Mouse (Mus musculus): Measurements from ENCODE around the gene Nrxn3.
A peak's percentile ranks its signal among the peaks of the same experiment; 100 is the strongest.

The Nrxn3 gene

DNA sequence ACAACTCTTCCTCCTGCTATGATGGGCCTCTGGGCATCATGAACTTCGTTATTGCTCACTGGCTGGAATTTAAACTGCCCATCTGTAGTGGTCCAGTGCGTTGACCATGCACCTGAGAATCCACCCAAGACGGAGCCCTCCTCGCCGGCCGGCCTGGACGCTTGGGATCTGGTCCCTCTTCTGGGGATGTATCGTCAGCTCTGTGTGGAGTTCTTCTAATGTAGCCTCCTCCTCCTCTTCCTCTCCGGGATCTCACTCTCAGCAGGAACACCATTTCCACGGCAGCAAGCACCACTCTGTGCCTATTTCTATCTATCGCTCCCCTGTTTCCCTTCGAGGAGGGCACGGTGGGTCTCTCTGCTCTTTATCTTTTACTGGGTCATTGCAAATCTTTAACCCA, 1090.6 kb downstream of the Nrxn3 start:
- DNase-seq (ENCODE audit: low spot score in 2 of 2), result peak in 1 of 2 experiments; percentile 28

DNA sequence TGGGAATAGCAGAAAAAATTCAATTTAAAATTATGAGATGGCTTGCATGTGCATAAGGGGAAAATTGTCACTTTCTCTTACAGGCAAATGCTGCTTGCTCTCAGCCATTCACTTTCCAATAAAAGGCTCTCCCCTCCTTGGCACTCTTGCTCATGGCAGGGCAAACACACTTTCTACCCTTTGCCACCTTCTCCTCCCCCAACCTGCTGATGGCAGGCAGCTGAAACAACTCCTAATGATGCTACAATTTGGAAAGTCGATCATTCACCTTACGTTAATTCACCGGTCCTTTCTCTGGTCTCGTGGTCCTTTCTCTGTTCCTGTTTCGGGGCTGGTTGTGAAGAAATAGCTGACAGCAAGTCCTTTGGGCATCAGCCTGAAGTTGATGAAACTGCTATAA, 1091.0 kb downstream of the Nrxn3 start:
- DNase-seq (ENCODE audit: low spot score in 2 of 2), result no peak

DNA sequence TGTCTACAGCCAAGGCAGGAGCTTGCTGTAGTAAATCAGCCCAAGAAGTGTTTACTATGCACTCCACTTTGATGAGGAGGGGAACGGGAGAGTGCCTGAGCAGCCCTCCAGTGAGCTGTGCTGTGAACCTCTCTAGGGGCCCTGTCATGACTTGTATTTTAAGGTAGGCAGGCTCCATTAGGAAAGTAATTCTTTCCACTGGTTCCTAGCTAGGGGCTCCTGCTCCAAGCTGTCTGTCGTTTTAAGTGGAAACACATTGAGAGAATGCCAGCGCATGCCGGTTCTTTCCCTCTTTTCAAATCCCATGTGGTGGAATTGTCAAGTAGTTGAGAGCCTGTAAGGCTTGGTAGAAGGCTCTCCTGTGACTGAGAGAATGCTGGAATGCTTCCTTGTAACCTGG, 1091.9 kb downstream of the Nrxn3 start:
- no peak for DNase-seq (ENCODE audit: low spot score in 2 of 2)

DNA sequence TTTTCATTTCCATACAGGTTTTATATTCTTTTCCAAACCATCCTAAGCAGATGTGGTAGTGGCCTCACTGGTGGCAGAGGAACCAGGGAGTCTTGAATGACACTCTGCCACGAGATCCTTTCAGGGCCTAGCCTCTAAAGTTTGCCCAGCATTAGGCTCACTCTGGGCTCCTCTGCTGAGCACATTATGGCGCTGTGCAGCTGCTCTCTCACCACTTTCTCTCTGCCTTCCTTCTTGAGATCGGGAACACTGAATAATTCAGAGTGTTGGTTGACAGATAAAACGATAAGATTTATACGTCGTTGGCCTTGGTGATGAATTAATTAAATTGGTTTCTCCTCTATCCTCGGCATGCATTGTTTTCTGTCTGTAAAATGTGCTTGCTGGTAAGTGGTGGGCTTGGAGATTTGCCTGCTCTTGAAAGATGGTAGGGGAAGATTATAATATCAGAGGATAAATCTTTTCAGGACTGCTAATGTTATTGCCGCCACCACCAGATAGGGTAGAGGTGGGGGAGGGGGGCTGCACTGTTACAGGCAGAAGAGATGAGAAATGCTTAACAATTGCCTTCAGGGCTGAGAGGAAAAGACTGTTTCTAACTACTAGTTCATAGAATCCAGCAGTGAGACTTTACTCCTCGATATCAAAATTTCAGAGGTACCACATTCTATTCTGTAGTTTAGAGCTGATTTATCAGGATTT, 1094.5 kb downstream of the Nrxn3 start:
- no peak for DNase-seq (ENCODE audit: low spot score in 2 of 2)

GRCm38 (mm10) chr12:89818200-89818599, 1095.5 kb downstream of the Nrxn3 start:
- DNase-seq (ENCODE audit: low spot score in 2 of 2), result no peak

DNA sequence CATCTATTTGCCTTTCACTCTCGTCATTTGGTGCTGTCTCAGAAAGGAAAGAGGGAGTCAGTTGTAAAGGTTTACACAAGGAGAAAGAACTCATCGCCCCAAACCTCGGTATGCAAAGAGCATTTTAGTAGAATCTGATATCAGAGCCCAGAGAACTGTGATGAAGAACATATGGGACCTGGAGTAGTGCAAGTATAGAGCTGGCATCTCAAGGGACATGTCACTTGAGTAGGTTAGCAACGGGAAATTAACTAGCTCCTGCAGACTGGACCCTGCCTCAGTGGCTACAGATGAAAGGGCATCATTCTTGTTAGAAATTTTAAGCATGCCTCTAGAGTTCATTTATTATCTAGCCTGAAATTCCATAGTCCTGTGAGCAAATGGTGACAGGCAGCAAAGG, 1099.5 kb downstream of the Nrxn3 start:
- no peak for DNase-seq (ENCODE audit: low spot score in 2 of 2)

- DNase-seq (ENCODE audit: low spot score in 2 of 2), result no peak
Measured at GRCm38 (mm10) chr12:89829927-89830326, 1107.3 kb downstream of the Nrxn3 start.

- DNase-seq (ENCODE audit: low spot score in 2 of 2), result no peak
Measured at GRCm38 (mm10) chr12:89830350-89830749, 1107.7 kb downstream of the Nrxn3 start.

DNA sequence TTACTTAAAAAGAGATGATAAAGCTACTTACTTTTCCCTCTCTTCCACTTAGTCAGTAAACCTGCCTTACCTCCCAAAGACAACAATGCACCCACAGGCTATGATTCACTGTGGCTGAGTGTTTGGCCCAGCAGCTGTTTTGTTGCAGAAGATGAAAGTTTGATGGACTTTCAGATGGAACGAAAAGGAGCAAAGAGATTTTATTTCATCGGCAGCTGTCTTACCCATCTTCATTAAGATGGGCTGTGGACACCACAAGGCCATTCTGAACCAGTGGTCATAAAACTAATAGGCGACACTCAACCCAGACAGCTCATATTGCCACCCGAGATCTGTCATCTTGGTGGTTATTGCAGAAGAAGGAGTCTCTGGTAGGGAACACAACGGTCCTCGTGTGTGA, 1108.6 kb downstream of the Nrxn3 start:
- DNase-seq (ENCODE audit: low spot score in 2 of 2), result no peak

GRCm38 (mm10) chr12:89836271-89836670, 1113.6 kb downstream of the Nrxn3 start:
- no peak for DNase-seq (ENCODE audit: low spot score in 2 of 2)

DNA sequence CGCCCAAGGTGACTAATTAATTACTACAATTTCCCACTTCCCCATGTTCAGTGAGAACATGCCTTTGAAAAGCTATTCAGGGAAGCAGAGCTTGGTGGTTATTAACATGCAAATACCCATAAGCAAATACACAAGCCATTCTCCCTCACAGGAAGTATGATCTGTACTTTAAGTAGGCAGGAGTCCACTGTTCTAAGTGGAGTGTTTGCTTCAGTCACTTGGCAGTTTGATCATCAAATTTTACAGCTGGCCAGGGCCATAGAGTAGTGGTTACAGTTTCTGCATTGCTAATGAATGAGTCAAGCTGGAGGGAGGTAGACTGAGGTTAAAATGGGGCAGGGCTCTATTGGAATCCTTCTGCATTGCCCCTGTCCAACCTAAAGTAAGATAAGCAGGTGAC, 1120.2 kb downstream of the Nrxn3 start:
- no peak for DNase-seq (ENCODE audit: low spot score in 2 of 2)

DNA sequence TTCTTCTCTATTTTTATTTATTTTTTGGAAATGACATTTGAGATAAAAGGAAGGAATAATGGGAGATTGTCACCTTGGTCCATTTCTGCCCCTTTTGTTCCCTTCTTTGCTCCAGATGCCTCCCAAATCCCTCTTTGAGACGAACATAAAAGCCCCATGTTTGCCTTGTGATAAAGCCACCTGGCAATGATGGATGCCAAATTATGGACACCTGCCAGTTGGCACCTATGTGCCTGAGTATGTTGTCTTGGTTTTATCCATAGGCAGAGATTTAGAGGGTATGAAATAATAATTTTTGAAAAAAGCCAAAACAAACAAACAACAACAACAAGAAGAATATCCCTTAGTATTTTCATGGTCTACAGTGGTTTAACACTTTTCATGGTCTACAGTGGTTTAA, 1125.4 kb downstream of the Nrxn3 start:
- no peak for DNase-seq (ENCODE audit: low spot score in 2 of 2)

GRCm38 (mm10) chr12:89854355-89854754, 1131.7 kb downstream of the Nrxn3 start:
- no peak for DNase-seq (ENCODE audit: low spot score in 2 of 2)

GRCm38 (mm10) chr12:89867124-89867523, 1144.4 kb downstream of the Nrxn3 start:
- no peak for DNase-seq (ENCODE audit: low spot score in 2 of 2)

GRCm38 (mm10) chr12:89882617-89883370, 1160.1 kb downstream of the Nrxn3 start:
- no peak for DNase-seq (ENCODE audit: low spot score in 2 of 2)

GRCm38 (mm10) chr12:89884576-89884975, 1161.9 kb downstream of the Nrxn3 start:
- DNase-seq (ENCODE audit: low spot score in 2 of 2), result no peak

DNA sequence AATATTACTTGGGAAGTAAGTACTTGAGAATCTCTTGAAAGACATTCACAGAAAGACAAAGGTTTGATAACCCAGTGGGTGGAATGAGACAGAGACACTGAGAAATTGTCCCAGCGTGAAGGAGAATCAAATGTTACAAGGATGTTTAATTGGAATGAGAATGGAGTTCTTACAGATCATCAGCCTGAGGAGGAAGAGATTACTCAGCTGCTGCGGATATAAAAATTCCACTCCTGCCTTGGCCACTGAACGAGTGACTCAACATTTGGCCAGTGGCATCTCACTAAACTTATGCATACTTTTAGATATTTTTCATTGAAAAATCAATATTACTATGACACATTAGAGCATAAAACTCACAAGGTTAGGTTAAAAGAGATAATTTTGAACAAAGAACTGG, 1166.0 kb downstream of the Nrxn3 start:
- DNase-seq (ENCODE audit: low spot score in 2 of 2), result no peak

DNA sequence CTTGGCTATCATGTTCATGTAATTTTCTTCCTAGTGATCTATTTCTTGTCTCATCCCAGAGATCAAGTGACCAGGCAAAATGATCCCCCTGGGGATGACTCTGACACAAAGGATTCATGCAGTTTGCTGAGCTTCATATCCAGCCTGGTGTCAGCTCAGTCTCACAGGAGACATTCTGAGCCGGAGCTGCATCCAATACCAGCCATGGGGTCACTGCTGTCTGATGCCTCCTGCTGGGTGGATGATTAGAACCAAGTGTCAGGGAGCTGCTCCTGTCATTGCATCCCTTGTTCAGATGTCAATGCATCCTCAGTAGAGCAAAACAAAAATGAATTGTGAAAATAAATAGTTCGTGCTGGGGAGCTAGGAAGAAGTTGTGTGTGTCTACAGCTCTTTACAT, 1174.2 kb downstream of the Nrxn3 start:
- DNase-seq (ENCODE audit: low spot score in 2 of 2), result no peak

GRCm38 (mm10) chr12:89909578-89909977, 1186.9 kb downstream of the Nrxn3 start:
- no peak for DNase-seq (ENCODE audit: low spot score in 2 of 2)

DNA sequence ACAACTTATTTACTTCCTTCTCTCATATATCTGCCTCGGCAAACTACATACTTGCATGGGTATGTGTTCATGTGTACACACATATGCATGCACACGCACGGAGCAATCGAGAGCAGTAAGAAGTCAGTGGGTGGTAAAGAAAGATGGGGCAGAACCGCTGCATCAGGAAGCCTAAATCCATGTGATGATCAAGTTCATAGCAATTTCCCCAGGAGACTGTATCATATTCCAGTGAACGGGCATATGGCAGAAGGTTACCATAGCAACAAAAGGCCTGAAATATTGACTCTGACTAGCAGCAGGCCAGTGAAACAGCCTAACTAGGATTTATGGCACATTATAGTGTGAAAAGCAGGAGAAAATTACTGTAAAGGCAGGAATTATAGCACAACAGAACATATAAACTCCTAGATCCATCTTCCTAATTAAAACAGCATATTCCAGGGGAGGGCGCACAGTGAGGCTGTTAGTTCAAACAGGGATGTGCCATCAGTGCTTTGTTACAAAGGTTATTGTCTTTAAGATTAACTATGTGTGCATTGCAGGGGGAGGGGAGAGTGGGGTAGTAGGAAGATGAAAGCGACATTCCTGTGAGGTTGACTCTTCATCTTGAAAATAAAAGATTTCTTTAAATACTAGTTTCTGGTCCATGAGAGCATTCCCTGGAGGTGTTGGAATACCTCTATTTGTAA, 1195.6 kb downstream of the Nrxn3 start:
- no peak for DNase-seq (ENCODE audit: low spot score in 2 of 2)

DNA sequence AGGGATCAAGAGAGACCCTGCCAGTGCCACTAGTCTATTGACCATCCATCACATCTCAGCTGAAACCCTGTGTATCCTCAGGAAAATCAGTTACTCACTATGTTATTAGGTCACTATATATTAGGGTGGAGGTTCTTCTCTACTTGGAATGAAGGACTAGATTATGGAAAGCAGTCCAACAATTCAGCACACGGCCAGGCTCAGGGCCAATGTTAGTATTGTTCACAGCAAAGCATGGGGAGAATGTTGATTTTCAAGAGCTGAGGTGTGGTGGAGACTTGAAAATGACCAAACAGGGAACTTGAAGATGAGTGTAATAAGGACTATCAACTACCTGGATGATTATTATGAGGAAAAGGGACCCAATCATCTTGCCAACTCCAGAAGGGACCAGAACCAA, 1209.7 kb downstream of the Nrxn3 start:
- no peak for DNase-seq (ENCODE audit: low spot score in 2 of 2)

DNA sequence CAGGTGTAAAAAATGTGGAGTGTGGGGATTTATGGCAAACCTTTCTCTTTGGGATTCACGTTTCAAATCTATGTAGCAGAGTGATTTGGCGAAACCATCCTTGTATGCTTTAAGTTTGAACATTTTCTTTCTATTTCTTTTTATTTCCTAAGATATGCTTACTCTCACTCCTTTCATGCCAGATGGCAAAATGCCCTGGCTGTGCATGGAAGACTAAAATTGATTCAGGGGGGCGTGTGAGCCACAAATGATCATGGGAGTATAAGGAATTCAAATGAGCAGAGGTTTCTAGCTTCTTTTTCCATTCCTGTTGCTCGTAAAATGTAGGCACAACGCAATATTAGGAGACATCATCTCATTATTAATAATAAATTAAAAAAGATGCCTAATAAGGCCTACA, 1211.0 kb downstream of the Nrxn3 start:
- peak; percentile 79 for DNase-seq (ENCODE audit: low spot score in 2 of 2)

GRCm38 (mm10) chr12:89940746-89941145, 1218.1 kb downstream of the Nrxn3 start:
- DNase-seq (ENCODE audit: low spot score in 2 of 2), result no peak
